Mouse (Mus musculus): ENCODE data around the gene Gm12166.
"Not testable (repeated sequence)": the region's sequence is repeated elsewhere in the genome, so short reads cannot be mapped to it uniquely, and the experiment has no call there.

Gm12166 gene

GRCm38 (mm10) chr11:46056770-46057411 is 4.8 kb upstream of the Gm12166 start:
- DNase-seq (ENCODE audit: low read depth in 2 of 2, low spot score in 2 of 2), result no peak

- peak; percentile 51 to 52 for DNase-seq (ENCODE audit: low read depth in 2 of 2, low spot score in 2 of 2)
Measured at GRCm38 (mm10) chr11:46055896-46056769, 4.0 kb upstream of the Gm12166 start, which contains the start of gene Adam19. Gene Adam19 (plus strand): TSS chr11:46055992.

GRCm38 (mm10) chr11:46054911-46055895 is 3.1 kb upstream of the Gm12166 start:
- no peak for DNase-seq (ENCODE audit: low read depth in 2 of 2, low spot score in 2 of 2)

GRCm38 (mm10) chr11:46054311-46054710 is 2.2 kb upstream of the Gm12166 start:
- no peak for DNase-seq (ENCODE audit: low read depth in 2 of 2, low spot score in 2 of 2)

GRCm38 (mm10) chr11:46053457-46053856 is 1.3 kb upstream of the Gm12166 start:
- DNase-seq (ENCODE audit: low read depth in 2 of 2, low spot score in 2 of 2), result not testable (repeated sequence)

- DNase-seq (ENCODE audit: low read depth in 2 of 2, low spot score in 2 of 2), result no peak
Measured at GRCm38 (mm10) chr11:46047264-46047663, 4.9 kb downstream of the Gm12166 start.

- DNase-seq (ENCODE audit: low read depth in 2 of 2, low spot score in 2 of 2), result no peak
Measured at GRCm38 (mm10) chr11:46044781-46045180, 7.3 kb downstream of the Gm12166 start.

- DNase-seq (ENCODE audit: low read depth in 2 of 2, low spot score in 2 of 2), result no peak
Measured at GRCm38 (mm10) chr11:46041607-46042267, 10.4 kb downstream of the Gm12166 start.

GRCm38 (mm10) chr11:46040841-46041556 is 11.1 kb downstream of the Gm12166 start:
- DNase-seq (ENCODE audit: low read depth in 2 of 2, low spot score in 2 of 2), result no peak

GRCm38 (mm10) chr11:46039335-46039734 is 12.8 kb downstream of the Gm12166 start:
- no peak for DNase-seq (ENCODE audit: low read depth in 2 of 2, low spot score in 2 of 2)

GRCm38 (mm10) chr11:46038901-46039300 is 13.2 kb downstream of the Gm12166 start:
- DNase-seq (ENCODE audit: low read depth in 2 of 2, low spot score in 2 of 2), result no peak

- no peak for DNase-seq (ENCODE audit: low read depth in 2 of 2, low spot score in 2 of 2)
Measured at GRCm38 (mm10) chr11:46036374-46036773, 15.7 kb downstream of the Gm12166 start.

- no peak for DNase-seq (ENCODE audit: low read depth in 2 of 2, low spot score in 2 of 2)
Measured at GRCm38 (mm10) chr11:46032956-46033355, 19.2 kb downstream of the Gm12166 start.

- peak in 1 of 2 experiments; percentile 19 for DNase-seq (ENCODE audit: low read depth in 2 of 2, low spot score in 2 of 2)
Measured at GRCm38 (mm10) chr11:46031470-46031869, 20.7 kb downstream of the Gm12166 start.

GRCm38 (mm10) chr11:46030026-46030425 is 22.1 kb downstream of the Gm12166 start:
- no peak for DNase-seq (ENCODE audit: low read depth in 2 of 2, low spot score in 2 of 2)

GRCm38 (mm10) chr11:46029485-46029884 is 22.6 kb downstream of the Gm12166 start:
- no peak for DNase-seq (ENCODE audit: low read depth in 2 of 2, low spot score in 2 of 2)

- no peak for DNase-seq (ENCODE audit: low read depth in 2 of 2, low spot score in 2 of 2)
Measured at GRCm38 (mm10) chr11:46027952-46028814, 23.9 kb downstream of the Gm12166 start.

GRCm38 (mm10) chr11:46025962-46026392 is 26.1 kb downstream of the Gm12166 start:
- no peak for DNase-seq (ENCODE audit: low read depth in 2 of 2, low spot score in 2 of 2)

GRCm38 (mm10) chr11:46022983-46023382 is 29.1 kb downstream of the Gm12166 start:
- no peak for DNase-seq (ENCODE audit: low read depth in 2 of 2, low spot score in 2 of 2)

All from CD8-positive naive resting alpha-beta T cell, adult 2 months (primary cell).